In genomic region chr12:99923131-99923606, GRCm38 (mm10) we compare ENCODE assay signal across 10 mouse cellular contexts. TPM values are rescaled to one million over a fixed set of nuclear protein-coding genes. Genes with fewer than 3 reads are reported as not detected.
DNase-seq lines count a peak whose midpoint lies in the region; ATAC-seq and TF ChIP-seq lines count a peak whose summit lies in the region.
"Had no signal": no experiment of that assay in that cellular context is flagged by ENCODE, and none has a peak within 500 bp of the region (broad histone marks: within the 10 kb centered on the region; RNA-seq: fewer than 3 reads in every experiment).

No protein-coding gene starts in this region.

- 10% methylated on average over 5 of the region's 5 CpGs for WGBS in forebrain, embryonic 15.5 days
- WGBS in midbrain, embryonic 11.5 days: 16% methylated on average over 5 of the region's 5 CpGs

- no peak for TF ChIP-seq EP300 in MEL (IDR thresholded peaks at IDR 0.05; ENCODE audit: low read depth in 1 of 2, low read length in 2 of 2)

- no peak overlapping the region for H3K27ac ChIP-seq in MEL (ENCODE audit: control insufficient read depth, low read depth, low read length)
- peak overlapping the region; percentile 70 for H3K27ac ChIP-seq in forebrain, embryonic 15.5 days (replicated peaks)
- H3K27ac ChIP-seq in midbrain, embryonic 11.5 days (ENCODE audit: low read depth, low read length): peak overlapping the region; percentile 55; the same call in 1 of the 2 replicates

- no peak for TF ChIP-seq POLR2A in MEL (IDR thresholded peaks at IDR 0.05; ENCODE audit: control insufficient read depth in 1 of 2, insufficient read depth in 1 of 2, low read depth in 1 of 2, low read length in 2 of 2, poor library complexity in 1 of 2)

- ATAC-seq in forebrain, embryonic 15.5 days (replicated peaks): peak; percentile 84
- ATAC-seq in midbrain, embryonic 11.5 days (ENCODE audit: low FRiP score): peak; percentile 81

- no peaks in the 10 kb centered on the region for H3K79me2 ChIP-seq in MEL (ENCODE audit: control insufficient read depth, insufficient read depth, low read length, poor library complexity)

- no peak for TF ChIP-seq CTCF in MEL (IDR thresholded peaks at IDR 0.05 in 2 of 3, conservative IDR thresholded peaks at IDR 0.05 in 1 of 3; ENCODE audit: control insufficient read depth in 1 of 3, insufficient read depth in 1 of 3, low read depth in 2 of 3, low read length in 3 of 3, poor library complexity in 1 of 3, severe bottlenecking in 1 of 3)

- H3K9me3 ChIP-seq in MEL (replicated peaks; ENCODE audit: insufficient read depth, low read length): no peaks in the 10 kb centered on the region
- no peaks in the 10 kb centered on the region for H3K9me3 ChIP-seq in forebrain, embryonic 15.5 days
- no peaks in the 10 kb centered on the region for H3K9me3 ChIP-seq in midbrain, embryonic 11.5 days (ENCODE audit: control insufficient read depth, low read length)

- DNase-seq in MEL (ENCODE audit: low read depth, low spot score) (peak; percentile 7), R1 (ENCODE audit: low read depth, low spot score) (peak; percentile 74)
- peak; percentile 89 for DNase-seq in midbrain, embryonic 11.5 days (ENCODE audit: low spot score, missing footprints)
- DNase-seq in T-cell, adult 2 months (ENCODE audit: low spot score): no peak
- DNase-seq in right cerebral cortex, postnatal 25 days: no peak
- DNase-seq in gastrocnemius, postnatal 25 days: no peak
- DNase-seq: cerebellum, adult 11 months; lung, postnatal 36 days; thymus, postnatal 4 days had no signal

- TF ChIP-seq RAD21 in MEL (IDR thresholded peaks at IDR 0.05; ENCODE audit: low read depth, low read length): no peak

- no peak overlapping the region for H3K4me2 ChIP-seq in forebrain, embryonic 15.5 days (replicated peaks)
- H3K4me2 ChIP-seq in midbrain, embryonic 11.5 days: no peak overlapping the region

- H3K9ac ChIP-seq in MEL (ENCODE audit: control insufficient read depth, low read depth, low read length, poor library complexity, severe bottlenecking): no peak overlapping the region
- no peak overlapping the region for H3K9ac ChIP-seq in forebrain, embryonic 15.5 days (replicated peaks)
- H3K9ac ChIP-seq in midbrain, embryonic 11.5 days (ENCODE audit: low read length): no peak overlapping the region

- H3K4me3 ChIP-seq in MEL (ENCODE audit: control insufficient read depth in 1 of 2, insufficient read depth in 1 of 2, low read depth in 2 of 2, low read length in 2 of 2): no peak overlapping the region
- H3K4me3 ChIP-seq in forebrain, embryonic 15.5 days: no peak overlapping the region
- H3K4me3 ChIP-seq in midbrain, embryonic 11.5 days (ENCODE audit: low read depth, low read length): no peak overlapping the region

- peaks cover 0 to 2% of the 10 kb centered on the region in 2 experiments; a peak in 1 of 4 replicates for H3K36me3 ChIP-seq in MEL (ENCODE audit: control insufficient read depth in 1 of 2, insufficient read depth in 2 of 2, low read length in 2 of 2)
- H3K36me3 ChIP-seq in forebrain, embryonic 15.5 days: peaks cover 2% of the 10 kb centered on the region; the same call in 1 of the 2 replicates
- 0 out of 2 replicates have a peak, but pooled peaks cover 5% of the 10 kb centered on the region for H3K36me3 ChIP-seq in midbrain, embryonic 11.5 days (ENCODE audit: control insufficient read depth, insufficient read depth, low read length)

- H3K27me3 ChIP-seq in MEL (ENCODE audit: control insufficient read depth in 1 of 2, insufficient read depth in 2 of 2, low read length in 2 of 2): no peaks in the 10 kb centered on the region
- no peaks in the 10 kb centered on the region for H3K27me3 ChIP-seq in forebrain, embryonic 15.5 days
- peaks cover 8% of the 10 kb centered on the region; the same call in 1 of the 2 replicates for H3K27me3 ChIP-seq in midbrain, embryonic 11.5 days (ENCODE audit: control insufficient read depth, insufficient read depth, low read length)

- H3K4me1 ChIP-seq in MEL (ENCODE audit: control insufficient read depth in 1 of 2, insufficient read depth in 2 of 2, low read length in 2 of 2): no peaks in the 10 kb centered on the region
- H3K4me1 ChIP-seq in forebrain, embryonic 15.5 days: peaks cover 16% of the 10 kb centered on the region
- H3K4me1 ChIP-seq in midbrain, embryonic 11.5 days (ENCODE audit: control insufficient read depth, insufficient read depth, low read length): peaks cover 19% of the 10 kb centered on the region

TF ChIP-seq in MEL, 35 proteins besides CTCF, POLR2A, EP300 and RAD21:
- no peak for TF ChIP-seq ZMIZ1 (IDR thresholded peaks at IDR 0.05; ENCODE audit: low read depth, low read length)
- no peak for TF ChIP-seq CHD2 (IDR thresholded peaks at IDR 0.05; ENCODE audit: low read length)
- TF ChIP-seq KAT2A (conservative IDR thresholded peaks at IDR 0.05; ENCODE audit: low read depth, low read length): no peak
- TF ChIP-seq RCOR1 (IDR thresholded peaks at IDR 0.05; ENCODE audit: low read depth, low read length): no peak
TF ChIP-seq in MEL: peak in this region for 0.

RNA-seq across cellular contexts. Expression of gene Tdp1, which starts 38.9 kb away (rescaled TPM):
- 33.2 and 39.1 TPM in 2 replicates for total RNA-seq in MEL (2012; rRNA removed)
- polyA plus RNA-seq in MEL (2012; ENCODE audit: insufficient read depth in 1 of 2, insufficient read length in 2 of 2, low read depth in 1 of 2, low replicate concordance in 2 of 2, missing spikeins in 1 of 2): 100 to 1,000 TPM in 1 of 2 experiments, 10 to 100 TPM in 1; 94.3 to 142 TPM
- 70.1 and 72.0 TPM in 2 replicates for polyA plus RNA-seq in forebrain, embryonic 15.5 days (2015; fragmentation: Nextera tagmentation; extraction: Ambion mirVana)
- polyA plus RNA-seq in midbrain, embryonic 11.5 days (2014; fragmentation: Nextera tagmentation; extraction: Ambion mirVana): 78.3 and 81.9 TPM in 2 replicates
- total RNA-seq in gastrocnemius, postnatal 25 days (2021): 1 to 10 TPM; 4.0 to 5.2 TPM

RNA-seq across cellular contexts. Expression of gene Efcab11, which starts 38.9 kb away (rescaled TPM):
- total RNA-seq in MEL (2012; rRNA removed): 2.5 and 3.6 TPM in 2 replicates
- polyA plus RNA-seq in MEL (2012; ENCODE audit: insufficient read depth in 1 of 2, insufficient read length in 2 of 2, low read depth in 1 of 2, low replicate concordance in 2 of 2, missing spikeins in 1 of 2): 1 to 10 TPM in 1 of 2 experiments, not detected in 1; 3.5 TPM
- 9.8 and 9.9 TPM in 2 replicates for polyA plus RNA-seq in forebrain, embryonic 15.5 days (2015; fragmentation: Nextera tagmentation; extraction: Ambion mirVana)
- 23.8 and 24.6 TPM in 2 replicates for polyA plus RNA-seq in midbrain, embryonic 11.5 days (2014; fragmentation: Nextera tagmentation; extraction: Ambion mirVana)
- not detected for total RNA-seq in gastrocnemius, postnatal 25 days (2021)

RNA-seq across cellular contexts. Expression of gene Kcnk13, which starts 41.1 kb away (rescaled TPM):
- not detected in 2 replicates for total RNA-seq in MEL (2012; rRNA removed)
- polyA plus RNA-seq in MEL (2012; ENCODE audit: insufficient read depth in 1 of 2, insufficient read length in 2 of 2, low read depth in 1 of 2, low replicate concordance in 2 of 2, missing spikeins in 1 of 2): not detected
- 1.1 TPM in 2 replicates for polyA plus RNA-seq in forebrain, embryonic 15.5 days (2015; fragmentation: Nextera tagmentation; extraction: Ambion mirVana)
- polyA plus RNA-seq in midbrain, embryonic 11.5 days (2014; fragmentation: Nextera tagmentation; extraction: Ambion mirVana): 0.15 and 0.18 TPM in 2 replicates
- under 1 TPM; 0.10 to 0.38 TPM for total RNA-seq in gastrocnemius, postnatal 25 days (2021)

Comparison
In these comparisons a context has a peak if more than half of its experiments do, and no peak if none do; other contexts are left out.
1. DNase-seq: peak in MEL (single experiment), R1 (single experiment) and midbrain, embryonic 11.5 days (single experiment); none in T-cell, adult 2 months (single experiment), right cerebral cortex, postnatal 25 days (single experiment) and gastrocnemius, postnatal 25 days (single experiment).